Mouse (Mus musculus): Measurements from ENCODE around the gene Klhl20. TPM values are rescaled to one million over a fixed set of nuclear protein-coding genes. Genes with fewer than 3 reads are reported as not detected.
A peak's percentile ranks its signal among the peaks of the same experiment; 100 is the strongest.

The Klhl20 gene
- polyA plus RNA-seq, 1 experiment from 2014 or later: 17.4 TPM

- peaks cover 10% of the 10 kb centered on the region for H3K36me3 ChIP-seq
- no peaks in the 10 kb centered on the region for H3K27me3 ChIP-seq
- H3K9ac ChIP-seq: peak within 1 kb of the TSS; percentile 78
- peaks cover 33% of the 10 kb centered on the region for H3K4me1 ChIP-seq
- peak within 1 kb of the TSS; percentile 80 for H3K27ac ChIP-seq
- peak within 1 kb of the TSS; percentile 84 for H3K4me3 ChIP-seq (replicated peaks)
- WGBS: under 1% methylated on average over 57 of the region's 57 CpGs
- H3K4me2 ChIP-seq: peak within 1 kb of the TSS; percentile 80
- H3K9me3 ChIP-seq (replicated peaks): no peaks in the 10 kb centered on the region
- peak; percentile 98 for ATAC-seq (replicated peaks; ENCODE audit: low FRiP score)
These were observed 60.7 kb downstream of the Klhl20 start, which contains the start of the genes Dars2 and Cenpl for GRCm38 (mm10) chr1:161070352-161071271. TSS of gene Dars2 (minus strand) at chr1:161070658. TSS of gene Cenpl (plus strand) at chr1:161070713.

GRCm38 (mm10) chr1:161063351-161063750, 68.0 kb downstream of the Klhl20 start:
- Histone ChIP-seq H3K9ac (no peak overlapping the region), H3K9me3 (replicated peaks) (no peaks in the 10 kb centered on the region), H3K4me3 (replicated peaks) (no peak overlapping the region), H3K4me2 (no peak overlapping the region), H3K36me3 (peaks cover 26% of the 10 kb centered on the region), H3K4me1 (no peaks in the 10 kb centered on the region), H3K27me3 (no peaks in the 10 kb centered on the region), H3K27ac (no peak overlapping the region)
- 78% methylated on average over 1 of the region's 1 CpGs for WGBS
- no peak for ATAC-seq (replicated peaks; ENCODE audit: low FRiP score)

GRCm38 (mm10) chr1:161057164-161057563, 74.1 kb downstream of the Klhl20 start:
- H3K4me2 ChIP-seq: no peak overlapping the region
- no peak overlapping the region for H3K9ac ChIP-seq
- 95% methylated on average over 1 of the region's 1 CpGs for WGBS
- no peaks in the 10 kb centered on the region for H3K9me3 ChIP-seq (replicated peaks)
- no peaks in the 10 kb centered on the region for H3K4me1 ChIP-seq
- no peaks in the 10 kb centered on the region for H3K27me3 ChIP-seq
- peaks cover 48% of the 10 kb centered on the region for H3K36me3 ChIP-seq
- no peak overlapping the region for H3K27ac ChIP-seq
- no peak for ATAC-seq (replicated peaks; ENCODE audit: low FRiP score)
- no peak overlapping the region for H3K4me3 ChIP-seq (replicated peaks)

GRCm38 (mm10) chr1:161046972-161047371, 84.3 kb downstream of the Klhl20 start:
- Histone ChIP-seq H3K4me1 (no peaks in the 10 kb centered on the region), H3K9ac (no peak overlapping the region), H3K36me3 (peaks cover 62% of the 10 kb centered on the region), H3K27me3 (no peaks in the 10 kb centered on the region), H3K27ac (no peak overlapping the region), H3K4me2 (no peak overlapping the region), H3K9me3 (replicated peaks) (no peaks in the 10 kb centered on the region), H3K4me3 (replicated peaks) (no peak overlapping the region)
- WGBS: 80% methylated on average over 3 of the region's 3 CpGs
- no peak for ATAC-seq (replicated peaks; ENCODE audit: low FRiP score)

- H3K36me3 ChIP-seq: peaks cover 56% of the 10 kb centered on the region
- no peaks in the 10 kb centered on the region for H3K27me3 ChIP-seq
- H3K4me3 ChIP-seq (replicated peaks): no peak overlapping the region
- no peaks in the 10 kb centered on the region for H3K9me3 ChIP-seq (replicated peaks)
- no peak overlapping the region for H3K4me2 ChIP-seq
- 88% methylated on average over 7 of the region's 7 CpGs for WGBS
- no peak overlapping the region for H3K9ac ChIP-seq
- no peak for ATAC-seq (replicated peaks; ENCODE audit: low FRiP score)
- no peak overlapping the region for H3K27ac ChIP-seq
- peaks cover 10% of the 10 kb centered on the region for H3K4me1 ChIP-seq
These were observed 89.9 kb downstream of the Klhl20 start for GRCm38 (mm10) chr1:161041261-161042020.

GRCm38 (mm10) chr1:161040855-161041254, 90.5 kb downstream of the Klhl20 start:
- Histone ChIP-seq H3K9ac (no peak overlapping the region), H3K4me3 (replicated peaks) (no peak overlapping the region), H3K4me1 (peaks cover 10% of the 10 kb centered on the region), H3K36me3 (peaks cover 55% of the 10 kb centered on the region), H3K9me3 (replicated peaks) (no peaks in the 10 kb centered on the region), H3K4me2 (no peak overlapping the region), H3K27ac (peak overlapping the region; percentile 64), H3K27me3 (no peaks in the 10 kb centered on the region)
- no peak for ATAC-seq (replicated peaks; ENCODE audit: low FRiP score)

- no peak overlapping the region for H3K4me3 ChIP-seq (replicated peaks)
- no peak overlapping the region for H3K4me2 ChIP-seq
- H3K27ac ChIP-seq: peak overlapping the region; percentile 64
- 50% methylated on average over 1 of the region's 1 CpGs for WGBS
- H3K9ac ChIP-seq: no peak overlapping the region
- peaks cover 51% of the 10 kb centered on the region for H3K36me3 ChIP-seq
- H3K4me1 ChIP-seq: peaks cover 10% of the 10 kb centered on the region
- H3K27me3 ChIP-seq: no peaks in the 10 kb centered on the region
- no peak for ATAC-seq (replicated peaks; ENCODE audit: low FRiP score)
- H3K9me3 ChIP-seq (replicated peaks): no peaks in the 10 kb centered on the region
These were observed 90.9 kb downstream of the Klhl20 start for GRCm38 (mm10) chr1:161040426-161040770.

- Histone ChIP-seq H3K9me3 (replicated peaks) (no peaks in the 10 kb centered on the region), H3K4me2 (no peak overlapping the region), H3K27ac (peak overlapping the region; percentile 64), H3K4me3 (replicated peaks) (no peak overlapping the region), H3K36me3 (peaks cover 46% of the 10 kb centered on the region), H3K27me3 (no peaks in the 10 kb centered on the region), H3K9ac (no peak overlapping the region), H3K4me1 (peaks cover 10% of the 10 kb centered on the region)
- ATAC-seq (replicated peaks; ENCODE audit: low FRiP score): peak; percentile 66
- WGBS: 7% methylated on average over 3 of the region's 3 CpGs
These were observed 91.4 kb downstream of the Klhl20 start for GRCm38 (mm10) chr1:161039741-161040425.

- Histone ChIP-seq H3K27ac (peak overlapping the region; percentile 64), H3K36me3 (peaks cover 39% of the 10 kb centered on the region), H3K4me2 (no peak overlapping the region), H3K9ac (no peak overlapping the region), H3K4me1 (peaks cover 10% of the 10 kb centered on the region), H3K27me3 (no peaks in the 10 kb centered on the region), H3K9me3 (replicated peaks) (no peaks in the 10 kb centered on the region), H3K4me3 (replicated peaks) (no peak overlapping the region)
- ATAC-seq (replicated peaks; ENCODE audit: low FRiP score): no peak
- 11% methylated on average over 3 of the region's 3 CpGs for WGBS
These were observed 92.2 kb downstream of the Klhl20 start for GRCm38 (mm10) chr1:161038968-161039721.

All from kidney, embryonic 15.5 days (tissue).